Mouse (Mus musculus) cerebellum, adult 2 months (tissue): Measurements from ENCODE around the gene Pfas.

Source experiments
- CTCF ChIP-seq: fragments of 200-500 bp; IDR thresholded peaks from 2 replicates; pipeline ENCODE4 v1.5.1; 2011; ENCODE audit warnings: low read depth, mild to moderate bottlenecking, control low read depth, low read length, moderate library complexity, borderline replicate concordance; ENCODE audit not compliant: insufficient read depth
- POLR2A ChIP-seq: fragments of 200-500 bp; IDR thresholded peaks from 2 replicates; pipeline ENCODE4 v1.6.1; 2011; ENCODE audit warnings: low read length, control low read depth, borderline replicate concordance; ENCODE audit not compliant: insufficient read depth

GRCm38 (mm10) chr11:69034585-69034984 lies 26.3 kb upstream of the Pfas start:
- TF ChIP-seq CTCF: no peak
- TF ChIP-seq POLR2A: no peak
